Mouse (Mus musculus): ENCODE measurements around the gene Olfr784.

DNA sequence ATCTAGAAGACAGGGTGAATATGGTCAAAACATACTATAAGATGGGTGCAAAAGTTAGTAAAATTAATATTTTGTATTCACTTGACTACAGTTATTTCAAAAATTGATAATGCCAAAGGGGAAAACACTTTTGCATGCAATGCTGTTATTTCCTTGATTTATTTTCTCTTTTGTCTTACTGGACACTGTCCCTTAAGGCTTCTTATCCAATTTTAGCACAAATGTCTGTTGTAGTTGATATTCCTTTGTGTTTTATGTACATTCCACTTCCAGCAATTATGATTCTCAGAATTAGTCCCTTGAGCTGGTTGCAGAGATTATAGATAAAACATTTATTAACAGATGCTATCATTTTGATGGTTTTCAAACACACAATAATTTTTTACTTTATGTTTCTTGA is 43.1 kb downstream of the Olfr784 start, which contains the start of gene Olfr786:
- TF ChIP-seq CTCF (IDR thresholded peaks at IDR 0.05; ENCODE audit: low read depth) (no peak), EP300 (IDR thresholded peaks at IDR 0.05; ENCODE audit: low read depth) (no peak)

Data from liver, postnatal 0 days (tissue).